Mouse (Mus musculus) stomach, embryonic 16.5 days (tissue): ENCODE data around the gene Sgpl1. TPM values are rescaled to one million over a fixed set of nuclear protein-coding genes. Genes with fewer than 3 reads are reported as not detected.
A peak's percentile ranks its signal among the peaks of the same experiment; 100 is the strongest.

Source experiments
- ATAC-seq: fragments of 200-750 bp; cut with Nextera tagmentation; 2 replicates; pipeline ENCODE4 v1.8.0; 2017; ENCODE audit warnings: moderate number of reproducible peaks, moderate TSS enrichment; ENCODE audit not compliant: insufficient read depth, low FRiP score
- H3K27ac ChIP-seq: fragments of 300-500 bp; sonication (generic); 2 replicates; pipeline ENCODE4 v1.5.1; 2014; ENCODE audit warnings: low read length
- H3K27me3 ChIP-seq: fragments of 300-500 bp; sonication (generic); 2 replicates; pipeline ENCODE4 v1.6.1; 2014; ENCODE audit warnings: low read length, control low read depth, mixed read lengths; ENCODE audit not compliant: control insufficient read depth, insufficient read depth
- H3K36me3 ChIP-seq: fragments of 300-500 bp; sonication (generic); 2 replicates; pipeline ENCODE4 v1.6.1; 2014; ENCODE audit warnings: low read length; ENCODE audit not compliant: control insufficient read depth, insufficient read depth
- H3K4me1 ChIP-seq: fragments of 300-500 bp; sonication (generic); 2 replicates; pipeline ENCODE4 v1.6.1; 2014; ENCODE audit warnings: low read length, control low read depth, mixed read lengths; ENCODE audit not compliant: control insufficient read depth, insufficient read depth
- H3K4me2 ChIP-seq: fragments of 300-500 bp; sonication (generic); 2 replicates; pipeline ENCODE4 v1.6.1; 2014; ENCODE audit warnings: low read depth, low read length, mixed read lengths
- H3K4me3 ChIP-seq: fragments of 300-500 bp; sonication (generic); replicated peaks from 2 replicates; pipeline ENCODE4 v1.5.1; 2014; ENCODE audit warnings: mild to moderate bottlenecking, low read length
- H3K9ac ChIP-seq: fragments of 300-500 bp; sonication (generic); 2 replicates; pipeline ENCODE4 v1.6.1; 2014; ENCODE audit warnings: low read length
- H3K9me3 ChIP-seq: fragments of 300-500 bp; sonication (generic); replicated peaks from 2 replicates; pipeline ENCODE4 v1.6.1; 2016; ENCODE audit warnings: low read length, control low read depth; ENCODE audit not compliant: control insufficient read depth
- WGBS: fragments of 180-500 bp; shearing (Covaris S2); extraction: QIAGEN DNeasy Blood & Tissue Kit; methylation state at CpG from one replicate; pipeline ENCODE4 v1.1.7; 2014; 5-methylcytosine and 5-hydroxymethylcytosine counted together
- polyA plus RNA-seq: library from polyadenylated mRNA; unstranded; fragments of >200 nt; fragmentation: Nextera tagmentation; extraction: Ambion mirVana; gene quantifications from 2 replicates; pipeline ENCODE4 v1.2.1, GENCODE M21; 2015

The Sgpl1 gene
- polyA plus RNA-seq, 1 experiment from 2014 or later, result 52.9 TPM

DNA sequence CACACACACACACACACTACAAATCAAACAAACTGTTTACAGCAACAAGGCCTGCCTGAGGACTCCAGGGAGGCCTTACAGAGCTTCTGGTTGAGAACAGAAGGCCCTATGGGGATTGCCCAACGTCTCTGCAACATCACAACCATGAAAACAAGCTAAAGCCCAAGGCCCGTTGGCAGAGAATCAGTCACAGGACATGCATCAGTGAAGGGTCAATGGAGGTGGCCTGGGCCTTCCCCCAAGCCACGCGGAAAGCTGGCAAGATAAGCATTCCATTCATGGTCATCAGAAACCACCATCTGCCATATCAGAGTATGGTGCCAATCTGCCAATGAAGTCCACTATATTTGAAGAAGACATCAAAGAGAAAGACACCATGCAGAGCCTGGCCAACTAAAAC is 13.2 kb upstream of the Sgpl1 start:
- Histone ChIP-seq H3K4me3 (no peak overlapping the region), H3K4me1 (no peaks in the 10 kb centered on the region), H3K27me3 (no peaks in the 10 kb centered on the region), H3K36me3 (no peaks in the 10 kb centered on the region), H3K27ac (no peak overlapping the region), H3K4me2 (no peak overlapping the region), H3K9ac (no peak overlapping the region), H3K9me3 (no peaks in the 10 kb centered on the region)
- 68% methylated on average over 4 of the region's 4 CpGs for WGBS
- no peak for ATAC-seq

DNA sequence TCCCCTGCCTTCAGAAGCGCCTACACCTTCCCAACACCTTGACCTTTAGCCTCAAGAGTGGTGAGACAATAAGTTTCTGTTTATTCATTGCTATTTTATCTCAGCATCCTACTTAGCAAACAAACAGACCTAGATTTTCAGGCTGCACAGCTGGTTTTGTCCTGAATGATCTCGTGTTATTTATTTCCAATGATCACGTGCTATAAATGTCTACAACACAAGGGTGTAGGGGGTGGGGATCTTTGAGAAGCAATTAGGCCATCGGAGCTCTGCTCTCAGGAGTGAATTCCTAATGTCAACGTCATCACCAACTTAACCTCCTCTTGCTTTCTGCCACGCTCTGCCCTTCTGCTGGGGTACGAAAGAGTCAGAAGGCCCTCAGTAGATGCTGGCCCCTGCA is 12.6 kb upstream of the Sgpl1 start:
- Histone ChIP-seq H3K27me3 (no peaks in the 10 kb centered on the region), H3K4me3 (no peak overlapping the region), H3K4me1 (no peaks in the 10 kb centered on the region), H3K4me2 (no peak overlapping the region), H3K9ac (no peak overlapping the region), H3K36me3 (no peaks in the 10 kb centered on the region), H3K27ac (no peak overlapping the region), H3K9me3 (no peaks in the 10 kb centered on the region)
- 58% methylated on average over 7 of the region's 7 CpGs for WGBS
- ATAC-seq, result no peak

DNA sequence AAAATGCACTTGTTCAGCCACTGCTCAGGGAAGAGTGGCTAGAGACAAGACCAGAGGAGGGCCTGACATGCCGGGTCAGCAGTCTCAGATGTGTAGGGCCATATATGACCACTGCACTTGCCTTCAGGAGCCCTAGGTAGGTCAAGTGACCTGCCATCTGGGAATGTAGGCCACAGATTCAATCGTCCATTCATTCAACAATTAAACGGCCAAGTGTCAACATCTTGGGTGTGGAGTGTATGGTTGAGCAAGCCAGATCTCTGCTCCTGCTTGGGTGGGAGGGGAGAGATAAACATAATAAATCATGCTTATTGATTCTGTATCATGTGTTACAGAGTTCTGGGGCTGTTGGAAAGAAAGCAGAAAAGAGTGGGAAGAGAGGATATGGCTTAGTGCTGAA is 11.1 kb upstream of the Sgpl1 start:
- H3K9ac ChIP-seq, result no peak overlapping the region
- H3K36me3 ChIP-seq, result no peaks in the 10 kb centered on the region
- no peak overlapping the region for H3K27ac ChIP-seq
- ATAC-seq, result no peak
- H3K4me1 ChIP-seq, result no peaks in the 10 kb centered on the region
- WGBS, result 48% methylated on average over 3 of the region's 3 CpGs
- H3K27me3 ChIP-seq, result no peaks in the 10 kb centered on the region
- no peak overlapping the region for H3K4me2 ChIP-seq
- no peaks in the 10 kb centered on the region for H3K9me3 ChIP-seq
- no peak overlapping the region for H3K4me3 ChIP-seq

DNA sequence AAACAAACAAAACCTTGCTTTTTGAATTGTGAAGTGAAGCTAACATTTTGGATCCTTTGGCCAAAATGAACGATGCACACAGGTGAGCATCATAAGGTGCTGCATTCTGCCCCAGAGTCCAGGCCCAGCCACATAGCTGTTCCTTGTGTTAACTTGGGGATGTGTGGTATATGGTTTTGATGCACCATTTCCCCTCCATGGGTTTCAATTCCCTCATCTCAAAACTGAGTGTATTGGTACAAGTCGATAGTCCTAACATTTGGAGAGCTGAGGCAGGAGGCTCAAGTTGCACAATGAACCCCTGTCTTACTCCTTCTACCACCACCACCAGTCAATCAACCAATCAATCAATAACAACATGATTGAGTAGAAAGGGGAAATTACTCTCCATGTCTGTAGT is 8.9 kb upstream of the Sgpl1 start:
- no peak for ATAC-seq

DNA sequence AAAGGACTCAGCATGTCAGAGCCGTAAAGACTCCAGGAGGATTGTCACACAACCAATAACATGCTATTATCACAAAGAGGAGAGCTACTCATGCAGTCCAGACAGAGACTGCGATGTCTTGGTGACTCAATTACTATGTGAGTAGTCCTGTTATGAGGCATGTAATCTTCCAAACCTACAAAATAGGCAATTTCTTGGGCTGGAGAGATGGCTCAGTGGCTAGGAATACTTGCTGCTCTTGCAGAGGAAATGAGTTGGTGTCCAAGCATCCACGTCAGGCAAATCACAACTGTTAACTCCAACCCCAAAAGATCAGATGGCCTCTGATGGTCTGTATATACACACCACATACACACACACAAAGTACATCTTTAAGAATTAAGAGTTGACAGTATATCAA is 8.1 kb upstream of the Sgpl1 start:
- Histone ChIP-seq H3K27me3 (no peaks in the 10 kb centered on the region), H3K4me1 (no peaks in the 10 kb centered on the region), H3K27ac (no peak overlapping the region), H3K36me3 (no peaks in the 10 kb centered on the region), H3K4me3 (no peak overlapping the region), H3K9me3 (no peaks in the 10 kb centered on the region), H3K9ac (no peak overlapping the region), H3K4me2 (no peak overlapping the region)
- no peak for ATAC-seq
- WGBS, result 71% methylated on average over 3 of the region's 3 CpGs

More for the DNA sequence above, 8.9 kb upstream of the Sgpl1 start:
- 88% methylated on average over 2 of the region's 2 CpGs for WGBS
- H3K36me3 ChIP-seq, result no peaks in the 10 kb centered on the region
- H3K27me3 ChIP-seq, result no peaks in the 10 kb centered on the region
- no peaks in the 10 kb centered on the region for H3K9me3 ChIP-seq
- H3K4me2 ChIP-seq, result no peak overlapping the region
- no peak overlapping the region for H3K27ac ChIP-seq
- H3K9ac ChIP-seq, result no peak overlapping the region
- H3K4me3 ChIP-seq, result no peak overlapping the region
- no peaks in the 10 kb centered on the region for H3K4me1 ChIP-seq

DNA sequence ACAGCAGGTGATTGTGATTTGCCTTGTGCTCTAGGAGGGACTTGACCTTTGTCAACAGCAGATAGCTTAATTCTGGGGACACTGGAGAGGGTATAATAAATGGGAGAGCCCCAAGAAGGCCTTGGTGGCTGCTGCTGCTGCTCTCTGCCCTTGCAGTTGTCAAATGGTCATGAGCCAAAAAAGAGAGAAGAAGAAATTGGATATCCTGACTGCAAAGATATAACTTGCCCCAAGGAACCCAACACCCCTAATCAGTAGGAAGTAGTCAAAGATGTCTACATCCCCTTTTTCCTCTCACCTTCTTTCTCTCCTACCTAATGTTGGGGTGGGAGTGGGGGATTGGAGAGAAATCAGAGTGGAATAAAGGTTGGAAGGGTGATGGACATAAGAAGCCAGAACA is 4.6 kb upstream of the Sgpl1 start:
- Histone ChIP-seq H3K36me3 (no peaks in the 10 kb centered on the region), H3K4me3 (no peak overlapping the region), H3K27me3 (no peaks in the 10 kb centered on the region), H3K9me3 (no peaks in the 10 kb centered on the region), H3K4me1 (no peaks in the 10 kb centered on the region), H3K9ac (no peak overlapping the region), H3K27ac (no peak overlapping the region), H3K4me2 (no peak overlapping the region)
- ATAC-seq, result no peak

DNA sequence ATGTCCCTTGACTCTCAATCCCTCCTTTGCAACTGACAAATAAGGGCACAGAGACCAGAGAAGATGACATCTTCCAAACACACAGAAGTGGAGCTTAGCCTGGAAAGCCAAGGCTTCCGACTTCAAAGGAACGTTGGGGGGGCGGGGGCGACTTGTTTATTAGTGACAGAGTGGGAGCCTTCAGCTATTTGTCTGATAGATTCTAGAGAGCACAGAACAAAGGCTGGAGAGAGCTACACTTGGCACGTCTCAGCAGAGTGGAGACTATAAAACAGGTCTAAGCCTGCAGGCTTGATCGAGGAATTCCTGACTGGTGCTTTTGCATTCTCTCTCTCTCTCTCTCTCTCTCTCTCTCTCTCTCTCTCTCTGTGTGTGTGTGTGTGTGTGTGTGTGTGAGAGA is 3.1 kb upstream of the Sgpl1 start:
- H3K9me3 ChIP-seq, result no peaks in the 10 kb centered on the region
- no peaks in the 10 kb centered on the region for H3K27me3 ChIP-seq
- H3K36me3 ChIP-seq, result no peaks in the 10 kb centered on the region
- no peak for ATAC-seq
- H3K27ac ChIP-seq, result peak overlapping the region; percentile 57; the same call in 1 of the 2 replicates
- H3K4me1 ChIP-seq, result peaks cover 2% of the 10 kb centered on the region
- no peak overlapping the region for H3K4me3 ChIP-seq
- no peak overlapping the region for H3K4me2 ChIP-seq
- 27% methylated on average over 6 of the region's 6 CpGs for WGBS
- H3K9ac ChIP-seq, result no peak overlapping the region

DNA sequence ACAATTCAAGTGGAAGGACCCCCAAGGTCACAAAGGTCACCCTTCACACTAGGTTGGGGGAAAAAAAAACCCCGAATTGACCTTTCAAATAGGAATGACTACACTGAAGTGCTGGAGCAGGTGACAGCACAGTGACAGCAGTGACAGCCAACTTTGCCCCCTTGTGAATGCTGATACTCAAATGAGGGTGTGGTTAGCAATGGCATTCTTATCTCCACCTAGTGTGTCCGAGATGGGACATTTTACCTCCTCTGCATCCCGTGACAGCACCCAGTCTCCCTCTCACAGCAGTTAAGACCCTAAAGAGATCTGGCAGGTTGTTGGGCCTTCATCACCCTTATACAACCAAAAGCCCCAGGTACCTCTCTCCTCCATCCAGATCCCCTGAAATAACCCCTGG is 2.0 kb upstream of the Sgpl1 start:
- Histone ChIP-seq H3K9ac (no peak overlapping the region), H3K27ac (no peak overlapping the region), H3K36me3 (no peaks in the 10 kb centered on the region), H3K9me3 (no peaks in the 10 kb centered on the region), H3K4me3 (no peak overlapping the region), H3K4me1 (peaks cover 6% of the 10 kb centered on the region), H3K27me3 (no peaks in the 10 kb centered on the region), H3K4me2 (no peak overlapping the region)
- no peak for ATAC-seq
- 75% methylated on average over 3 of the region's 3 CpGs for WGBS

DNA sequence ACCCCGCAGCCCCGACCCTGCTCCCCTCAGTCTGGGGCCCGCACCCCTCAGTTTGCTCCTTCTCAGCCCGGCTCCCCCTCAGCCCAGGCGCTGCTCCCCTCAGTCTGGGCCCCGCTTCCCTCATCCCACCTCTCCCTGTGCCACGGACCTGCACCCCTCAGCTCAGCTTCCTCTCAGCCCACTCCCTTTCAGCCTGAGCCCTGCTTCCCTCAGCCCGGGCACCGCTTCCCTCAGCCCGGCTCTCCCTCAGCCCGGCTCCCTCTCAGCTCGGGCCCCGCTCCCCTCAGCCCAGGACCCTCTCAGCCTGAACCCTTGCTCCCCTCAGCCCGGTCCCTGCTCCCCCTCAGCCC is 721 bp downstream of the Sgpl1 start:
- no peaks in the 10 kb centered on the region for H3K9me3 ChIP-seq
- peak; percentile 27; the same call in 1 of the 2 replicates for ATAC-seq
- H3K9ac ChIP-seq, result peak overlapping the region; percentile 93
- peak overlapping the region; percentile 80 for H3K4me3 ChIP-seq
- H3K27me3 ChIP-seq, result no peaks in the 10 kb centered on the region
- no peaks in the 10 kb centered on the region for H3K36me3 ChIP-seq
- peak overlapping the region; percentile 96 for H3K27ac ChIP-seq
- 3% methylated on average over 14 of the region's 14 CpGs for WGBS
- H3K4me2 ChIP-seq, result peak overlapping the region; percentile 96
- peaks cover 6% of the 10 kb centered on the region for H3K4me1 ChIP-seq
